Mouse (Mus musculus) ES-Bruce4 (cell line): ENCODE measurements around the gene Ccn5. TPM values are rescaled to one million over a fixed set of nuclear protein-coding genes. Genes with fewer than 3 reads are reported as not detected.

ENCODE experiments used
- H3K27ac ChIP-seq: 2 replicates; pipeline ENCODE4 v1.5.1; 2012; ENCODE audit warnings: low read length, inconsistent platforms; ENCODE audit not compliant: insufficient read depth
- H3K27me3 ChIP-seq: 2 replicates; pipeline ENCODE4 v1.6.1; 2012; ENCODE audit warnings: mild to moderate bottlenecking, low read length, inconsistent platforms; ENCODE audit not compliant: control insufficient read depth, poor library complexity, insufficient read depth, severe bottlenecking
- H3K36me3 ChIP-seq: 2 replicates; pipeline ENCODE4 v1.6.1; 2012; ENCODE audit warnings: inconsistent platforms, mild to moderate bottlenecking, low read length, moderate library complexity; ENCODE audit not compliant: control insufficient read depth, poor library complexity, insufficient read depth, severe bottlenecking
- H3K4me1 ChIP-seq: one replicate; pipeline ENCODE4 v1.8.1; 2011; ENCODE audit warnings: low read length; ENCODE audit not compliant: control insufficient read depth, insufficient read depth
- H3K4me3 ChIP-seq: 2 replicates; pipeline ENCODE4 v1.5.1; 2011; ENCODE audit warnings: low read depth, mild to moderate bottlenecking, low read length
- H3K9ac ChIP-seq: 2 replicates; pipeline ENCODE4 v1.6.1; 2012; ENCODE audit warnings: low read depth, mild to moderate bottlenecking, inconsistent platforms; ENCODE audit not compliant: poor library complexity, severe bottlenecking
- H3K9me3 ChIP-seq: replicated peaks from 2 replicates; pipeline ENCODE4 v1.6.1; 2012; ENCODE audit warnings: mild to moderate bottlenecking, low read length, inconsistent platforms; ENCODE audit not compliant: control insufficient read depth, poor library complexity, insufficient read depth, severe bottlenecking
- CTCF ChIP-seq: IDR thresholded peaks from one replicate; pipeline ENCODE4 v1.8.1; 2011; ENCODE audit warnings: low read depth, low read length
- EP300 ChIP-seq: IDR thresholded peaks from 2 replicates; pipeline ENCODE4 v1.6.1; 2011; ENCODE audit warnings: low read depth, low read length; ENCODE audit not compliant: insufficient read depth
- POLR2A ChIP-seq: IDR thresholded peaks from one replicate; pipeline ENCODE4 v1.8.1; 2011; ENCODE audit warnings: low read length; ENCODE audit not compliant: insufficient read depth
- polyA plus RNA-seq: library from polyadenylated mRNA; stranded (reverse); fragments of >200 nt; gene quantifications from 2 replicates; pipeline ENCODE4 v1.2.4, GENCODE M21; 2011; ENCODE audit warnings: low read depth; ENCODE audit not compliant: missing spikeins, insufficient read depth, insufficient read length

Gene Ccn5
- polyA plus RNA-seq, 1 experiment = 1.2 TPM

GRCm38 (mm10) chr2:163871266-163871665 lies 50.6 kb downstream of the Ccn5 start:
- Histone ChIP-seq H3K9me3 (no peaks in the 10 kb centered on the region), H3K27me3 (no peaks in the 10 kb centered on the region), H3K27ac (no peak overlapping the region), H3K4me3 (no peak overlapping the region), H3K9ac (no peak overlapping the region), H3K36me3 (no peaks in the 10 kb centered on the region), H3K4me1 (no peaks in the 10 kb centered on the region)
- TF ChIP-seq POLR2A = no peak
- TF ChIP-seq CTCF = no peak
- TF ChIP-seq EP300 = no peak

GRCm38 (mm10) chr2:163871906-163872305 lies 51.2 kb downstream of the Ccn5 start:
- Histone ChIP-seq H3K4me3 (no peak overlapping the region), H3K9me3 (no peaks in the 10 kb centered on the region), H3K9ac (no peak overlapping the region), H3K36me3 (no peaks in the 10 kb centered on the region), H3K27ac (no peak overlapping the region), H3K4me1 (no peaks in the 10 kb centered on the region), H3K27me3 (no peaks in the 10 kb centered on the region)
- TF ChIP-seq CTCF (no peak), POLR2A (no peak), EP300 (no peak)

- Histone ChIP-seq H3K27me3 (no peaks in the 10 kb centered on the region), H3K36me3 (no peaks in the 10 kb centered on the region), H3K9me3 (no peaks in the 10 kb centered on the region), H3K27ac (no peak overlapping the region), H3K4me3 (no peak overlapping the region), H3K4me1 (no peaks in the 10 kb centered on the region), H3K9ac (no peak overlapping the region)
- TF ChIP-seq POLR2A = no peak
- no peak for TF ChIP-seq CTCF
- no peak for TF ChIP-seq EP300
Measured at GRCm38 (mm10) chr2:163874877-163875276, 54.2 kb downstream of the Ccn5 start.

GRCm38 (mm10) chr2:163875484-163875883 lies 54.8 kb downstream of the Ccn5 start:
- Histone ChIP-seq H3K9me3 (no peaks in the 10 kb centered on the region), H3K4me1 (no peaks in the 10 kb centered on the region), H3K36me3 (no peaks in the 10 kb centered on the region), H3K4me3 (no peak overlapping the region), H3K27ac (no peak overlapping the region), H3K9ac (no peak overlapping the region), H3K27me3 (no peaks in the 10 kb centered on the region)
- TF ChIP-seq EP300 (no peak), CTCF (no peak), POLR2A (no peak)

GRCm38 (mm10) chr2:163876830-163877498 lies 56.3 kb downstream of the Ccn5 start:
- Histone ChIP-seq H3K9me3 (no peaks in the 10 kb centered on the region), H3K4me1 (no peaks in the 10 kb centered on the region), H3K9ac (no peak overlapping the region), H3K27ac (no peak overlapping the region), H3K27me3 (no peaks in the 10 kb centered on the region), H3K36me3 (no peaks in the 10 kb centered on the region), H3K4me3 (no peak overlapping the region)
- TF ChIP-seq EP300 (no peak), POLR2A (no peak), CTCF (no peak)

GRCm38 (mm10) chr2:163880891-163881290 lies 60.2 kb downstream of the Ccn5 start:
- H3K36me3 ChIP-seq = no peaks in the 10 kb centered on the region
- no peaks in the 10 kb centered on the region for H3K27me3 ChIP-seq
- H3K27ac ChIP-seq = no peak overlapping the region
- no peak overlapping the region for H3K4me3 ChIP-seq
- H3K9ac ChIP-seq = no peak overlapping the region
- no peaks in the 10 kb centered on the region for H3K9me3 ChIP-seq
- H3K4me1 ChIP-seq = no peaks in the 10 kb centered on the region
- TF ChIP-seq CTCF (no peak), EP300 (no peak), POLR2A (no peak)

Other genes starting within 250 kb of the Ccn5 start
- gene Ttpal, start 218.5 kb upstream of the Ccn5 start, polyA plus RNA-seq = 9.4 and 11.9 TPM in 2 replicates
- gene Serinc3, start 175.7 kb upstream of the Ccn5 start, polyA plus RNA-seq = 130 and 146 TPM in 2 replicates
- 20.2 TPM in 2 replicates for gene Pkig, start 162.5 kb upstream of the Ccn5 start, polyA plus RNA-seq
- gene Ada, start 70.6 kb upstream of the Ccn5 start, polyA plus RNA-seq = 8.4 and 8.9 TPM in 2 replicates
- not detected in 2 replicates for gene Kcnk15, start 32.8 kb downstream of the Ccn5 start, polyA plus RNA-seq
- gene Rims4, start 97.8 kb downstream of the Ccn5 start, polyA plus RNA-seq = 0.88 and 1.7 TPM in 2 replicates
- gene Ywhab, start 174.1 kb downstream of the Ccn5 start, polyA plus RNA-seq = 132 and 137 TPM in 2 replicates
- 2.5 and 4.2 TPM in 2 replicates for gene Pabpc1l, start 204.6 kb downstream of the Ccn5 start, polyA plus RNA-seq
- gene Stk4, start 249.5 kb downstream of the Ccn5 start, polyA plus RNA-seq = 59.9 and 74.8 TPM in 2 replicates